Mouse (Mus musculus): ENCODE measurements around the gene Rhebl1. TPM values are rescaled to one million over a fixed set of nuclear protein-coding genes. Genes with fewer than 3 reads are reported as not detected.
A peak's percentile ranks its signal among the peaks of the same experiment; 100 is the strongest.

Rhebl1 gene
- total RNA-seq, 2 experiments from 2014 or later: 8.1 to 9.3 TPM

DNA sequence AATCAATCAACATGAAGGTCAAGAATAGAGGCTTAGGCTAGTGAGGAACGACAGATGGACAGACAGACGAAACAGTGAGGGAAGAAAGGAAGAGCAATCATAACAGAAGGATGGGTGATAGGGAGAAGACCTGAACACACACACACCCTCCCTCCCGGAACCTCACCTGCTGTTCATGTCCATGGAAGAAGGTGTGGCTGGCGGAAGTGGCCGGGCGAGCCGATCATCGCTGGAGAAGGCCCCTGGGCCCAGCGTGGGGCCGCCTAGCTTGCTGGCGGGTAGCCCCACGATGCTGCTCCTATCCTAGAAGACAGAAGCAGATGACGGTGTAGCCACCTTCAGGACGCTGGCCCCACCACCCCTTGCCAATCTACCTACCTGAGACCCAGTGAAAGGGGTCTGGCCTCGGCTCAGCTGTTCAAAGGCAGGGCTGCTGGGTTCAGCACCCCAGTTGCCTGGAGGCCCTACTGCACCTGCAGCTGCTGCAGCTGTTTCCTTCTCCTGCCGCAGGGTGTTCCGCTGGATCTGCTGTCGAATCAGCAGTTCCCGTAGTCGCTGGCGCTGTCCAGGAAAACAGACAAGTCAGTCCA is 43.0 kb downstream of the Rhebl1 start:
- no peak for DNase-seq (ENCODE audit: low spot score in 2 of 2)

DNA sequence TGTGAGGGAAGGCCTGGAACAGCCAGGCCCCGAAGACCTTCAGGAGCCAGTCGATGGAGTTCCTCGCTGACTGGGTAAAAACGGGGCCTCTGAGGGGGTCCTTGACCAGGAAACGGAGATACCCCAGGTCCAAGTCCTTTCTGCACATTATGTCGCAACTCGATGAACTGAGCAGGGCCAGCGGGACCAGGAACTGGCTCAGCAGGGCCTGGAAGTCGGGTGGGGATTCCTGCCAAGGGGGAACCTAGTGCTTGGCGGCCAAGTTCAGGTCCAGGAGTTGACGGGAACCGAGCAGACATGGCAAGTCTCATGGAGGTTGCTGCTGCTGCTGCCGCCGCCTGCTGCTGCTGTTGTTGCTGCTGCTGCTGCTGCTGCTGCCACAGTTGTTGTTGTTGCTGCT is 43.7 kb downstream of the Rhebl1 start:
- DNase-seq (ENCODE audit: low spot score in 2 of 2): no peak

DNA sequence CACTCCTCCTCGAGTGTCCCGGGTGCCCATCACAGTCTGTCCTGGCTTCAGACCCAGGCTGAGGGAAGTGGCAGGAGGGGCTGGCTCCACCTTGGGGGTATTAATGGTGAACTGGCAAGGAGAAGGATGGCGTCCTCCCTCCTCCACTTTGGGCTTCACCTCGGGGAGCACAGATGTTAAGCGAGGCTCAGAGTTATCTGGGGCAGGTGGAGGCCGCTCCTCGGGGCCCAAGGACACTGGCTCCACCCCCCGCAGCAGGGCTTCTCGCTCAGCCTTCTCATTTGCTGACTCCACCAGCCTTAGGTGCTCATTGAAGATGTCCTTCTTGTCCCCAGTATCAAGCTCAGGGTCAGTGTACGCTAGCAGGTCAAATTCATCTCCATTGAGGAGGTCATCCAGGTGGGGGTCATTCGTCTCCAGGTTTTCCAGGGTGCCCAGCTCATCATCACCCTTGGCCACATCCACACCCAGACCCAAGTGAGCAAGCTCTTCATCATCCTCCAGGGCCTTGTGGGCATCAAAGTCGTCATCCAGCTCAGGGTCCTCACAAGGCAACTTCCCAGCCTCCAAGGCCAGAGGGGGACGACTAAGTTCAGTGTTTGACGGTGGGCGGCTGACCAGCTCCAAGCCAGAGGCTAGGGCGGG is 44.3 kb downstream of the Rhebl1 start:
- DNase-seq (ENCODE audit: low spot score in 2 of 2): no peak

DNA sequence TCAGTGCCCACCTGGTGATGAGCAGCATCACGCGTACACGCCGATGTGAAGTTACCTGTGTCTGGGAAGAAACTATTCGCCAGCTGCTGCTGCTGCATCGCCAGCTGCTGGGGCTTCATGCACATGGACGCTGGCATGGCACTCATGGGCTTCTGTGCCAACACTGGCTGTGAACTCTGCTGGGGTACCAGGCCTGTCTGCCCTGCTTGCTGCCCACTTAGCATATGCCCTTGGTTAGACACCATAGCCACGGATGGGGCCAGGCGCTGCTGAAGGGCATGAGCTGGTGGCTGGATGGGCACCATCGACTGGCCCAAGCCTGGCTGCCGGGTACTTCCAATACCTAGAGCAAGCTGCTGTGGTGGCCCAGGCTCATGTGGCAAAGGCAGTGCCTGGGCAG is 45.2 kb downstream of the Rhebl1 start:
- no peak for DNase-seq (ENCODE audit: low spot score in 2 of 2)

GRCm38 (mm10) chr15:98846140-98846539 is 48.2 kb downstream of the Rhebl1 start:
- no peak for DNase-seq (ENCODE audit: low spot score in 2 of 2)

DNA sequence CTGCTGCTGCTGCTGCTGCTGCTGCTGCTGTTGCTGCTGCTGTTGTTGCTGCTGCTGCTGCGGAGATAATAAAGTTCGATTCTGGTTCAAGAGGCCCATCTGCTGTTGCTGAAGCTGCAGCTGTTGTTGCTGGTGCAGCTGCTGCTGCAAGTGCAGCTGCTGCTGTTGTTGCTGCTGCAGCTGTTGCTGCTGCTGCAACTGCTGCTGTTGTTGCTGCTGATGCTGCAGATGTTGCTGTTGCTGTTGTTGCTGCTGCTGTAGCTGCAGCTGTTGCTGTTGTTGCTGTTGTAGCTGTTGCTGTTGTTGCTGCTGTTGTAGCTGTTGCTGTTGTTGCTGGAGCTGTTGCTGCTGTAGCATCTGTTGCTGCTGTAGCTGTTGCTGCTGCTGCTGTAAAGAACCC is 49.2 kb downstream of the Rhebl1 start:
- no peak for DNase-seq (ENCODE audit: low spot score in 2 of 2)

GRCm38 (mm10) chr15:98843595-98844223 is 50.6 kb downstream of the Rhebl1 start:
- no peak for DNase-seq (ENCODE audit: low spot score in 2 of 2)

GRCm38 (mm10) chr15:98839671-98840585 is 54.4 kb downstream of the Rhebl1 start:
- DNase-seq (ENCODE audit: low spot score in 2 of 2): no peak

DNA sequence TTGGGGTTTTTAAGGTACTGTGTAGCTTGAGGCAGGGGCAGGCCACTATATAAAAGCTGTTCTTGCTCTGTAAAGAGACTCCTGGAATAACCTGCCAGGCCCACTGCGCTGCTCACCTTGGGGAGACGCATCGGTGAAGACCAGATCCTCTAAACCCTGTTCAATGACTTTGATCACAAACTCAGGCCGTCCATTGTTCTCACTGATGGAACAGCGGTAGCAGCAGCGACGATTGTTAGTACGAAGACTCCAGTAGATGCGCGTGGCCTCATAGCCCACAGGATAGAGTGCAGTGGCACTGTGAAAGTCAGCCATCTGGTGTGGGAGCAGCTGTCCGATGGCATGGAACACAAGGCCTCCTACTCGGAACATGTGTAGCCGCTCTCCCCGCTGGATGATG is 55.2 kb downstream of the Rhebl1 start:
- DNase-seq (ENCODE audit: low spot score in 2 of 2): no peak

- DNase-seq (ENCODE audit: low spot score in 2 of 2): no peak
Observed at GRCm38 (mm10) chr15:98837743-98838103, 56.6 kb downstream of the Rhebl1 start.

GRCm38 (mm10) chr15:98837006-98837742 is 57.2 kb downstream of the Rhebl1 start:
- no peak for DNase-seq (ENCODE audit: low spot score in 2 of 2)

DNA sequence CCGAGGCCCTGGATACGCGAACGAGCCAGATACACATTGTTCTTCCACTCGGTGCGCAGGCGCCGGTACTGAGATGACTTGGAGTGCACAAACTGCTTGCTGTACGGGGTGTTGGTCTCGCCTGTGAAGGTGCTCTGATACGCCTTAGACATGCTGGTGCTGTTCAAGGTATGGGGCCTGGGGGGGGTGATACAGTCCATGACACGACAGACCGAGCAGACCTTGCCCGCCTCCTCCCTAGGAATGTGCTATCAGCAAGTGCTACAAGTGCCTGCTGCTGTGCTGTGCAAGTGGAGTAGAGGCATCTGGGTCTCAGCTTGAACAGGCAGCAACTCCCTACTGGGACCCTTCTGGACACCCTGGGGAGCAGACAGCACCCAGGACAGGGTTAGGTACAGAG is 59.0 kb downstream of the Rhebl1 start:
- DNase-seq (ENCODE audit: low spot score in 2 of 2): no peak

DNA sequence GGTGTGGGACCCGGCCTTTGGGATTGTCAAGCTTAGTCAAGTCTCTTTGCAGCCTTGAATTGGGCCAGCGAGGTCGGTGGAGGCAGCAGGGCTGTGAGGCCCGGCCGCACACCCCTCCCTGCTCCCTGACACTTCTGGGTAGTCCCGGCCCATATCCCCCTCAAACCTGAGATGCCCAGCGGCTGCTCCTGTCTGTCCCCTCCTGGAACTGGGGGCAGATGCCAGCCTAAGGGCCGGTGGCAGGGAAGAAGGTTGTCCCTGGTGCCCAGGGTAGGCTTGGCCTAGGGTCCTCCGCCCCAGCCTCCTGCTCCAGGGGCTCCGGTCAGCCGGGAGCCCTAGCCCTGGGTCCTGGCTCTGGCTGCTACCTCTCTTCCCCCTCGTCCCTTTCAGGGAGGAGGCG is 60.3 kb downstream of the Rhebl1 start:
- DNase-seq (ENCODE audit: low spot score in 2 of 2): no peak

DNA sequence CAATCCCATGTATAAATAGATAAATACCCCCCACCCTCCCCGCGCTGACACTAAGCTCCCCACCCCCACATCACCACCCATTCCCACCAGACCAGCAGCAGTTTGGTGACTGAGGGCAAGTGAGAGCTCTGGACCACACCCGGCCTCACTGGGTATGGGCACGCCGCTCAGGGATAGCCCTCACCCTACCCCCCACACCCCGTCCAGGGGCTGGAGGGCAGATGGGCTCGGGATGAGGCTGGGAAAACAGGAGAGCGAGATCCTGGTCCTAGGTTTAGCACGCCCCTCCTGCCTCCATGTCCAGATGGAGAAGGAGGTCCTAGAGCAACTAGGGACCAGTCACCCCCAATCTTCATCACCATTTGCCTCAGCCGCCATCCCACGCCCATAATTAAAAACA is 61.1 kb downstream of the Rhebl1 start:
- no peak for DNase-seq (ENCODE audit: low spot score in 2 of 2)

DNA sequence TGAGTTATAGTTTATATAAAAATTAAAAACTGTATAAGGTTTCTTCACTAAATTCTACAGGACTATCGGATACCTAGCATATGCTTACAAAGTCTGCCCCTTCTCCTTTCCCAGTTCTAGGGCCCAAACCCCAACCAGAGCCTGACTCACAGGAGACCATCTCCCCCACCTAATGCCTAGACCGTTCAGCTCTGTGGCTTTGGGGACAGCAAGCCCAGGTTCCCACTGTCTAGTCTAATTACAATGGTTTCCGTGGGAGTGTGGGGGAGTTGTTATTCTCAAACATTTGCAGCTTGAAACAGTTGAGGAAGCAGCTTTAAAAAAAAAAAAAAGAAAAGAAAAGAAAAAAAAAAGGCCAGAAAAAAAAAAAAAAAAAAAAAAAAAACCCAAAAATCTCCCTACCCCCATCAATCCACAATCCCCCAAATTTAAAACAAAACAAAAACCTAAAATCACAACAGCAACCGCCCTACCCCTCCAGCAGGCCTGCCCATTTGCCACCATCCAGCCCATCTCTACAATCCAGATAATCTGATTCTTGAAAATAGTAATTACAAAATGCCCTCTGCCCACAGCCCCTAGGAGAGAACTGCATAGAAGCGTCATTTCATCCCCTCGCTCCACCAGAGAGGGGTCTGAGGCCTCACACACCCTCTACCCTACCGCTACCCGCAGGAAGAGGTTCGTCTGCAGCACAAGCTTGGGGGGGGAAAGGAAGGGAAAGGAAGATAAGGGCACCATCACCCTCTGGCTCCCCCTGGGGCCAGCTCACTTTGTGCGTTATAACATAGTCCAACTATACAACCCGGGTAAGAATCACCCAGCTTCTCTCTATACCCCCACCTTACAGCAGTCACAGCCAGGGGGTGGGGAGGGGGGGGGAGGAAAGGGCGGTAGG is 61.9 kb downstream of the Rhebl1 start:
- no peak for DNase-seq (ENCODE audit: low spot score in 2 of 2)

DNA sequence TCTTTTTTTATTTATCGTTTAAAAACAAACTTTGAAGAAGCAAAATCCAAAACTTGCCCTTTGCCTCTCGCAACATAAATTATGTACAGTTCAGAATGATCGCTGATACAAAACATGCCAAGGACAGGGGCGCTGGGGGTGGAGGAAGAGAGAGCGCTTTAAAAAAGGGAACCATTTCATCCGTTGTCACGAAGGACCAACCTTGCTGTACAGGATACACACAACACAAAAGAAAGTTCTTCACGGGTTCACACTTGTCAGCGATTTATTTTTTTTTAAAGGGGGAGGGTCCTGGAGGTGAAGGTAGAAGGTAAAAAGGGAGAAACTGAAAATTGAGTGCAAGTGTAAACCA is 62.7 kb downstream of the Rhebl1 start:
- no peak for DNase-seq (ENCODE audit: low spot score in 2 of 2)

DNA sequence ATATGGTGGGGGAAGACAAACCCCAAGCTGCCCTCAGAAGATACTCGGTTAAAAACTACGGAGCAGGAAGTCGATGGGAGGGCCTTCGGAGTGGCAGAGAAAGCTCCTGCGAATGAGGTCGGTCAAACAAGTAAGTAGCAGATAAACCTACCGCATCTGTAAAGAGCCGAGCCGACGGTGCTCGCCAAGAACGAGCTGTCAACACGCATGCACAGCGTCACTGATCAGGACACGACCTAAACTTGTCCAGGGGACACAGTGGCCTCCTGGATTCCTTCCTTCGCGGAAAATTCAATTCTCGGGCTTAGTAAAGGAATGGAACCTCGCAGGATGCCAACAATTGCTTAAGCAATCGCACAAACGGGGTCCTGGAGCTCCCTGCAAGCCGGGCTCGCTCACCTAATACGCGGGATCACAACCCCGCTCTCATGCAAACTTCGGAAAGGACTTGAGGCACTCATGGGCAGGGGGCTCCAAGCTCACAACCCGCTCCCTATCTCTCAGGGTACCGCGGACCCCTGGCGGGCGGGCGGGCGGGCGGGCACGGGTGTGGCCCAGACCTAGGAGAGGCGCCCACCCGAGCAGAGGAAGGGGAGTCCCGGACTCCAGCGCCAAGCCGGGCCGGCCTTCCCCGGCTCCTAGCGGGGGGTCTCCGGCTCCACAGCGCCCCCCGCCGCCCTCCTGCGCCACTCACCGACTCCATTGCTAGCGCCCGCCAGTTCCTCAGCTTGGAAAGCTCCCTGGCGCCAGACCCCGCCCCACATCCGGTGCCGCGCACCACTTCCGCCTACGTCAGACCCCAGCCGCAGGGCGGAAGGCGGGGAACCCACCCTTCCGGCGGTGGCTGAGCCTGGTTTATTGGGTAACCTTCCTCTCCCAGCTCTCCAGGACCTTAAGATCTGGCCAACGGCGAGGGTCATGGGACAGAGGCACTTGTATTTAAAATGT is 63.3 kb downstream of the Rhebl1 start, which contains the start of gene Prkag1:
Prkag1 (minus strand) TSS at position 786 of the 948 bp plus-strand sequence.
- DNase-seq (ENCODE audit: low spot score in 2 of 2): peak; percentile 94 to 95

Measured in layer of hippocampus, postnatal 14 days (tissue).